Mouse (Mus musculus): ENCODE measurements at regions not wholly inside any gene's neighbourhood (a gene's known extent, or its start where the extent isn't known, plus 50 kb on each side); places are given as distances from the start of the nearest gene placed in this dataset.

GRCm38 (mm10) chr10:37214656-37215055 is 75.9 kb upstream of the Marcks start:
- WGBS, result 91% methylated on average over 5 of the region's 5 CpGs
- Histone ChIP-seq H3K4me3 (no peak overlapping the region), H3K27ac (no peak overlapping the region), H3K9ac (ENCODE audit: low read depth, low read length) (no peak overlapping the region), H3K79me2 (replicated peaks; ENCODE audit: control insufficient read depth, insufficient read depth, low read length) (no peaks in the 10 kb centered on the region), H3K4me1 (ENCODE audit: control insufficient read depth, insufficient read depth, low read length) (no peaks in the 10 kb centered on the region; the same call in none of the 2 replicates), H3K36me3 (ENCODE audit: control insufficient read depth, insufficient read depth, low read length) (no peaks in the 10 kb centered on the region), H3K27me3 (ENCODE audit: control insufficient read depth, insufficient read depth, low read length) (no peaks in the 10 kb centered on the region)
- no peak for DNase-seq
- TF ChIP-seq EP300 (IDR thresholded peaks at IDR 0.05; ENCODE audit: insufficient read depth, low read depth, low read length) (no peak), POLR2A (IDR thresholded peaks at IDR 0.05; ENCODE audit: insufficient read depth, low read depth, low read length) (no peak), CTCF (IDR thresholded peaks at IDR 0.05) (no peak)
- intact Hi-C loops (cut with DNase I), result no loop called here

GRCm38 (mm10) chr10:37212350-37213035 is 73.8 kb upstream of the Marcks start:
- intact Hi-C loops (cut with DNase I), result no loop called here
- Histone ChIP-seq H3K9ac (ENCODE audit: low read depth, low read length) (no peak overlapping the region), H3K4me1 (ENCODE audit: control insufficient read depth, insufficient read depth, low read length) (no peaks in the 10 kb centered on the region; the same call in none of the 2 replicates), H3K27ac (no peak overlapping the region), H3K36me3 (ENCODE audit: control insufficient read depth, insufficient read depth, low read length) (no peaks in the 10 kb centered on the region), H3K4me3 (no peak overlapping the region), H3K79me2 (replicated peaks; ENCODE audit: control insufficient read depth, insufficient read depth, low read length) (no peaks in the 10 kb centered on the region), H3K27me3 (ENCODE audit: control insufficient read depth, insufficient read depth, low read length) (no peaks in the 10 kb centered on the region)
- 82% methylated on average over 1 of the region's 1 CpGs for WGBS
- no peak for DNase-seq
- TF ChIP-seq CTCF (IDR thresholded peaks at IDR 0.05) (no peak), POLR2A (IDR thresholded peaks at IDR 0.05; ENCODE audit: insufficient read depth, low read depth, low read length) (no peak), EP300 (IDR thresholded peaks at IDR 0.05; ENCODE audit: insufficient read depth, low read depth, low read length) (no peak)

- Histone ChIP-seq H3K4me3 (no peak overlapping the region), H3K9ac (ENCODE audit: low read depth, low read length) (no peak overlapping the region), H3K79me2 (replicated peaks; ENCODE audit: control insufficient read depth, insufficient read depth, low read length) (no peaks in the 10 kb centered on the region), H3K36me3 (ENCODE audit: control insufficient read depth, insufficient read depth, low read length) (no peaks in the 10 kb centered on the region), H3K27ac (no peak overlapping the region), H3K4me1 (ENCODE audit: control insufficient read depth, insufficient read depth, low read length) (no peaks in the 10 kb centered on the region; the same call in none of the 2 replicates), H3K27me3 (ENCODE audit: control insufficient read depth, insufficient read depth, low read length) (no peaks in the 10 kb centered on the region)
- TF ChIP-seq CTCF (IDR thresholded peaks at IDR 0.05), result no peak
- no peak for TF ChIP-seq POLR2A (IDR thresholded peaks at IDR 0.05; ENCODE audit: insufficient read depth, low read depth, low read length)
- no peak for TF ChIP-seq EP300 (IDR thresholded peaks at IDR 0.05; ENCODE audit: insufficient read depth, low read depth, low read length)
- no peak for DNase-seq
- intact Hi-C loops (cut with DNase I), result no loop called here
- WGBS, result 78% methylated on average over 3 of the region's 3 CpGs
Measured at GRCm38 (mm10) chr10:37211305-37211704, 72.6 kb upstream of the Marcks start.

GRCm38 (mm10) chr10:37210223-37210622 is 71.5 kb upstream of the Marcks start:
- H3K4me3 ChIP-seq, result no peak overlapping the region
- H3K79me2 ChIP-seq (replicated peaks; ENCODE audit: control insufficient read depth, insufficient read depth, low read length), result no peaks in the 10 kb centered on the region
- no peaks in the 10 kb centered on the region; the same call in none of the 2 replicates for H3K4me1 ChIP-seq (ENCODE audit: control insufficient read depth, insufficient read depth, low read length)
- H3K27me3 ChIP-seq (ENCODE audit: control insufficient read depth, insufficient read depth, low read length), result no peaks in the 10 kb centered on the region
- no peak for DNase-seq
- H3K36me3 ChIP-seq (ENCODE audit: control insufficient read depth, insufficient read depth, low read length), result no peaks in the 10 kb centered on the region
- TF ChIP-seq EP300 (IDR thresholded peaks at IDR 0.05; ENCODE audit: insufficient read depth, low read depth, low read length), result no peak
- TF ChIP-seq CTCF (IDR thresholded peaks at IDR 0.05), result no peak
- TF ChIP-seq POLR2A (IDR thresholded peaks at IDR 0.05; ENCODE audit: insufficient read depth, low read depth, low read length), result no peak
- H3K27ac ChIP-seq, result no peak overlapping the region
- WGBS, result 79% methylated on average over 1 of the region's 1 CpGs
- intact Hi-C loops (cut with DNase I), result no loop called here
- no peak overlapping the region for H3K9ac ChIP-seq (ENCODE audit: low read depth, low read length)

GRCm38 (mm10) chr10:37206986-37207385 is 68.3 kb upstream of the Marcks start:
- TF ChIP-seq POLR2A (IDR thresholded peaks at IDR 0.05; ENCODE audit: insufficient read depth, low read depth, low read length), result no peak
- no peak for TF ChIP-seq EP300 (IDR thresholded peaks at IDR 0.05; ENCODE audit: insufficient read depth, low read depth, low read length)
- no peak for TF ChIP-seq CTCF (IDR thresholded peaks at IDR 0.05)

GRCm38 (mm10) chr10:37206546-37206945 is 67.8 kb upstream of the Marcks start:
- Histone ChIP-seq H3K79me2 (replicated peaks; ENCODE audit: control insufficient read depth, insufficient read depth, low read length) (no peaks in the 10 kb centered on the region), H3K9ac (ENCODE audit: low read depth, low read length) (no peak overlapping the region), H3K27ac (no peak overlapping the region), H3K27me3 (ENCODE audit: control insufficient read depth, insufficient read depth, low read length) (no peaks in the 10 kb centered on the region), H3K4me3 (no peak overlapping the region), H3K4me1 (ENCODE audit: control insufficient read depth, insufficient read depth, low read length) (no peaks in the 10 kb centered on the region; the same call in none of the 2 replicates), H3K36me3 (ENCODE audit: control insufficient read depth, insufficient read depth, low read length) (no peaks in the 10 kb centered on the region)
- WGBS, result 83% methylated on average over 4 of the region's 4 CpGs
- intact Hi-C loops (cut with DNase I), result loop anchor here (5.0 kb wide), 1 partner anchor 341 kb away; no protein-coding TSS in a partner anchor
- no peak for TF ChIP-seq EP300 (IDR thresholded peaks at IDR 0.05; ENCODE audit: insufficient read depth, low read depth, low read length)
- TF ChIP-seq CTCF (IDR thresholded peaks at IDR 0.05), result no peak
- no peak for TF ChIP-seq POLR2A (IDR thresholded peaks at IDR 0.05; ENCODE audit: insufficient read depth, low read depth, low read length)
- no peak for DNase-seq

More at GRCm38 (mm10) chr10:37206986-37207385, 68.3 kb upstream of the Marcks start:
- Histone ChIP-seq H3K27me3 (ENCODE audit: control insufficient read depth, insufficient read depth, low read length) (no peaks in the 10 kb centered on the region), H3K79me2 (replicated peaks; ENCODE audit: control insufficient read depth, insufficient read depth, low read length) (no peaks in the 10 kb centered on the region), H3K27ac (no peak overlapping the region), H3K4me3 (no peak overlapping the region), H3K36me3 (ENCODE audit: control insufficient read depth, insufficient read depth, low read length) (no peaks in the 10 kb centered on the region), H3K9ac (ENCODE audit: low read depth, low read length) (no peak overlapping the region), H3K4me1 (ENCODE audit: control insufficient read depth, insufficient read depth, low read length) (no peaks in the 10 kb centered on the region; the same call in none of the 2 replicates)
- 67% methylated on average over 1 of the region's 1 CpGs for WGBS
- DNase-seq, result no peak
- intact Hi-C loops (cut with DNase I), result loop anchor here (5.0 kb wide), 1 partner anchor 340 kb away; no protein-coding TSS in a partner anchor
